Mouse (Mus musculus) neural tube, embryonic 15.5 days (tissue): ENCODE results near the gene Bicra. TPM values are rescaled to one million over a fixed set of nuclear protein-coding genes. Genes with fewer than 3 reads are reported as not detected.
A peak's percentile ranks its signal among the peaks of the same experiment; 100 is the strongest.

Experiments
- ATAC-seq: fragments of 200-750 bp; cut with Nextera tagmentation; 2 replicates; pipeline ENCODE4 v1.8.0; 2017; ENCODE audit warnings: mild to moderate bottlenecking, moderate TSS enrichment, moderate library complexity; ENCODE audit not compliant: low FRiP score
- H3K27ac ChIP-seq: fragments of 300-500 bp; sonication (generic); replicated peaks from 2 replicates; pipeline ENCODE4 v1.5.1; 2015; ENCODE audit warnings: mild to moderate bottlenecking, inconsistent platforms
- H3K27me3 ChIP-seq: fragments of 300-500 bp; sonication (generic); replicated peaks from 2 replicates; pipeline ENCODE4 v1.6.1; 2015; ENCODE audit warnings: inconsistent platforms
- H3K36me3 ChIP-seq: fragments of 300-500 bp; sonication (generic); 2 replicates; pipeline ENCODE4 v1.6.1; 2015; ENCODE audit warnings: inconsistent platforms
- H3K4me1 ChIP-seq: fragments of 300-500 bp; sonication (generic); 2 replicates; pipeline ENCODE4 v1.6.1; 2015; ENCODE audit warnings: inconsistent platforms
- H3K4me2 ChIP-seq: fragments of 300-500 bp; sonication (generic); 2 replicates; pipeline ENCODE4 v1.6.1; 2015; ENCODE audit warnings: inconsistent platforms, mild to moderate bottlenecking, moderate library complexity
- H3K4me3 ChIP-seq: fragments of 300-500 bp; sonication (generic); replicated peaks from 2 replicates; pipeline ENCODE4 v1.5.1; 2015; ENCODE audit warnings: mild to moderate bottlenecking, inconsistent platforms
- H3K9ac ChIP-seq: fragments of 300-500 bp; sonication (generic); replicated peaks from 2 replicates; pipeline ENCODE4 v1.6.1; 2015; ENCODE audit warnings: mild to moderate bottlenecking, inconsistent platforms
- H3K9me3 ChIP-seq: fragments of 300-500 bp; sonication (generic); replicated peaks from 2 replicates; pipeline ENCODE4 v1.6.1; 2016; ENCODE audit warnings: inconsistent platforms
- WGBS: fragments of 180-500 bp; shearing (Covaris S2); methylation state at CpG from one replicate; pipeline ENCODE4 v1.1.7; 2015; ENCODE audit warnings: mixed read lengths; 5-methylcytosine and 5-hydroxymethylcytosine counted together
- polyA plus RNA-seq: library from polyadenylated mRNA; unstranded; fragments of >200 nt; fragmentation: Nextera tagmentation; extraction: Ambion mirVana; gene quantifications from 2 replicates; pipeline ENCODE4 v1.2.1, GENCODE M21; 2015

The Bicra gene
- polyA plus RNA-seq, 1 experiment from 2014 or later = 6.6 TPM

- Histone ChIP-seq H3K4me2 (no peak overlapping the region), H3K4me1 (peaks cover 29% of the 10 kb centered on the region), H3K27me3 (no peaks in the 10 kb centered on the region), H3K9ac (no peak overlapping the region), H3K9me3 (no peaks in the 10 kb centered on the region), H3K36me3 (no peaks in the 10 kb centered on the region), H3K4me3 (no peak overlapping the region), H3K27ac (no peak overlapping the region)
- WGBS = 94% methylated on average over 7 of the region's 7 CpGs
- ATAC-seq = no peak
Observed at GRCm38 (mm10) chr7:16011418-16012085, 36.2 kb downstream of the Bicra start.

- no peaks in the 10 kb centered on the region for H3K9me3 ChIP-seq
- no peak for ATAC-seq
- no peak overlapping the region for H3K4me3 ChIP-seq
- H3K36me3 ChIP-seq = no peaks in the 10 kb centered on the region
- no peak overlapping the region; the same call in 1 of the 2 replicates for H3K27ac ChIP-seq
- H3K4me1 ChIP-seq = peaks cover 29% of the 10 kb centered on the region
- no peaks in the 10 kb centered on the region for H3K27me3 ChIP-seq
- no peak overlapping the region for H3K4me2 ChIP-seq
- H3K9ac ChIP-seq = no peak overlapping the region
- 86% methylated on average over 5 of the region's 5 CpGs for WGBS
Observed at GRCm38 (mm10) chr7:16010649-16011048, 37.1 kb downstream of the Bicra start.

- peaks cover 34% of the 10 kb centered on the region for H3K4me1 ChIP-seq
- no peak for ATAC-seq
- no peaks in the 10 kb centered on the region for H3K27me3 ChIP-seq
- H3K4me3 ChIP-seq = no peak overlapping the region
- WGBS = 90% methylated on average over 7 of the region's 7 CpGs
- H3K4me2 ChIP-seq = no peak overlapping the region
- no peaks in the 10 kb centered on the region for H3K36me3 ChIP-seq
- no peaks in the 10 kb centered on the region for H3K9me3 ChIP-seq
- H3K9ac ChIP-seq = no peak overlapping the region
- H3K27ac ChIP-seq = no peak overlapping the region
Observed at GRCm38 (mm10) chr7:16009636-16010035, 38.1 kb downstream of the Bicra start.

- H3K4me1 ChIP-seq = peaks cover 21% of the 10 kb centered on the region; the same call in 1 of the 2 replicates
- 83% methylated on average over 3 of the region's 3 CpGs for WGBS
- ATAC-seq = no peak
- H3K27me3 ChIP-seq = no peaks in the 10 kb centered on the region
- H3K4me3 ChIP-seq = no peak overlapping the region
- H3K27ac ChIP-seq = no peak overlapping the region
- H3K36me3 ChIP-seq = no peaks in the 10 kb centered on the region
- no peaks in the 10 kb centered on the region for H3K9me3 ChIP-seq
- H3K4me2 ChIP-seq = no peak overlapping the region
- H3K9ac ChIP-seq = no peak overlapping the region
Observed at GRCm38 (mm10) chr7:16005020-16005419, 42.7 kb downstream of the Bicra start.

- Histone ChIP-seq H3K36me3 (peaks cover under 1% of the 10 kb centered on the region; the same call in 1 of the 2 replicates), H3K27me3 (no peaks in the 10 kb centered on the region), H3K4me3 (no peak overlapping the region), H3K27ac (no peak overlapping the region), H3K4me2 (no peak overlapping the region), H3K9me3 (no peaks in the 10 kb centered on the region), H3K4me1 (0 out of 2 replicates have a peak, but pooled peaks cover 20% of the 10 kb centered on the region), H3K9ac (no peak overlapping the region)
- ATAC-seq = no peak
- WGBS = 38% methylated on average over 12 of the region's 12 CpGs
Observed at GRCm38 (mm10) chr7:16004177-16004856, 43.4 kb downstream of the Bicra start.

- Histone ChIP-seq H3K27ac (0 out of 2 replicates have a peak overlapping the region, but pooled peaks have one; percentile 41), H3K27me3 (no peaks in the 10 kb centered on the region), H3K4me1 (0 out of 2 replicates have a peak, but pooled peaks cover 20% of the 10 kb centered on the region), H3K4me2 (no peak overlapping the region), H3K9ac (no peak overlapping the region), H3K4me3 (no peak overlapping the region), H3K36me3 (peaks cover 5% of the 10 kb centered on the region), H3K9me3 (no peaks in the 10 kb centered on the region)
- WGBS = 84% methylated on average over 4 of the region's 4 CpGs
- no peak for ATAC-seq
Observed at GRCm38 (mm10) chr7:16003032-16003431, 44.7 kb downstream of the Bicra start.

- Histone ChIP-seq H3K36me3 (peaks cover 11% of the 10 kb centered on the region), H3K9ac (no peak overlapping the region), H3K4me3 (no peak overlapping the region), H3K9me3 (no peaks in the 10 kb centered on the region), H3K4me2 (no peak overlapping the region), H3K27me3 (no peaks in the 10 kb centered on the region), H3K4me1 (0 out of 2 replicates have a peak, but pooled peaks cover 16% of the 10 kb centered on the region), H3K27ac (no peak overlapping the region)
- 86% methylated on average over 5 of the region's 5 CpGs for WGBS
- ATAC-seq = no peak
Observed at GRCm38 (mm10) chr7:16002171-16002570, 45.5 kb downstream of the Bicra start.

- Histone ChIP-seq H3K27ac (no peak overlapping the region), H3K27me3 (no peaks in the 10 kb centered on the region), H3K36me3 (peaks cover 14% of the 10 kb centered on the region), H3K4me3 (no peak overlapping the region), H3K9ac (no peak overlapping the region), H3K9me3 (no peaks in the 10 kb centered on the region), H3K4me2 (no peak overlapping the region), H3K4me1 (0 out of 2 replicates have a peak, but pooled peaks cover 16% of the 10 kb centered on the region)
- no peak for ATAC-seq
- 91% methylated on average over 1 of the region's 1 CpGs for WGBS
Observed at GRCm38 (mm10) chr7:16001691-16002090, 46.0 kb downstream of the Bicra start.

- no peak for ATAC-seq
Observed at GRCm38 (mm10) chr7:15993789-15994188, 53.9 kb downstream of the Bicra start.

GRCm38 (mm10) chr7:15993152-15993551 is 54.6 kb downstream of the Bicra start:
- no peak for ATAC-seq
- peaks cover 72% of the 10 kb centered on the region for H3K36me3 ChIP-seq

More at GRCm38 (mm10) chr7:15993789-15994188, 53.9 kb downstream of the Bicra start:
- H3K4me2 ChIP-seq = no peak overlapping the region
- no peaks in the 10 kb centered on the region for H3K27me3 ChIP-seq
- WGBS = 96% methylated on average over 4 of the region's 4 CpGs
- no peaks in the 10 kb centered on the region for H3K9me3 ChIP-seq
- H3K9ac ChIP-seq = no peak overlapping the region
- no peaks in the 10 kb centered on the region for H3K4me1 ChIP-seq
- peaks cover 66% of the 10 kb centered on the region for H3K36me3 ChIP-seq
- H3K4me3 ChIP-seq = no peak overlapping the region
- H3K27ac ChIP-seq = no peak overlapping the region

GRCm38 (mm10) chr7:15991764-15992163 is 56.0 kb downstream of the Bicra start:
- WGBS = 90% methylated on average over 3 of the region's 3 CpGs
- Histone ChIP-seq H3K4me2 (no peak overlapping the region), H3K36me3 (peaks cover 77% of the 10 kb centered on the region), H3K27me3 (no peaks in the 10 kb centered on the region), H3K4me1 (no peaks in the 10 kb centered on the region), H3K4me3 (no peak overlapping the region), H3K27ac (no peak overlapping the region), H3K9me3 (no peaks in the 10 kb centered on the region), H3K9ac (no peak overlapping the region)
- ATAC-seq = no peak

More at GRCm38 (mm10) chr7:15993152-15993551, 54.6 kb downstream of the Bicra start:
- no peak overlapping the region for H3K4me2 ChIP-seq
- H3K9ac ChIP-seq = no peak overlapping the region
- H3K4me3 ChIP-seq = no peak overlapping the region
- H3K27me3 ChIP-seq = no peaks in the 10 kb centered on the region
- no peaks in the 10 kb centered on the region for H3K9me3 ChIP-seq
- H3K27ac ChIP-seq = no peak overlapping the region
- WGBS = 92% methylated on average over 3 of the region's 3 CpGs
- H3K4me1 ChIP-seq = no peaks in the 10 kb centered on the region
